Mouse (Mus musculus): ENCODE measurements around the gene Tom1.
A peak's percentile ranks its signal among the peaks of the same experiment; 100 is the strongest.

Gene Tom1

GRCm38 (mm10) chr8:75033511-75034243 lies at the start of gene Tom1:
TSS of gene Tom1 (plus strand) at chr8:75033705.
- peak; percentile 99 for DNase-seq (ENCODE audit: low spot score in 2 of 2)

DNA sequence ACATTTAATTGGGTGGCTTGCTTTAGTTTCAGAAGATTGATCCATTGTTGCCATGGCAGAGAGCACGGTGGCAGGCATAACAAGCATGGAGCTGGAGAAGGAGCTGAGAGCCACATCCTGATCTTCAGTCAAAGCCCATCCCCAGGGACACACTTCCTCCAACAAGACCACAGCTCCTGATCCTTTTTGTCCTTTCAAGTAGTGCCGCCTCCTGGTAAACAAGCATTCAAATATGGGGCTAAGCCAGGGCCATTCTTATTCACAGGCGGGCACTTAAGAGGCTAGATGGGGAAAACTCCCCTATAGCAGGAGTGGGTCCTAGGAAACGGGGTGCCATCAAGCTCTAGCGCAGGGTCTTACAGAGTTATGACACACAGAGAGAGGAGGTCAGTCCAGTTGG lies 46.1 kb upstream of the Tom1 start:
- no peak for DNase-seq (ENCODE audit: low spot score in 2 of 2)

- DNase-seq (ENCODE audit: low spot score in 2 of 2) = no peak
These were observed 43.5 kb upstream of the Tom1 start for GRCm38 (mm10) chr8:74990021-74990420.

DNA sequence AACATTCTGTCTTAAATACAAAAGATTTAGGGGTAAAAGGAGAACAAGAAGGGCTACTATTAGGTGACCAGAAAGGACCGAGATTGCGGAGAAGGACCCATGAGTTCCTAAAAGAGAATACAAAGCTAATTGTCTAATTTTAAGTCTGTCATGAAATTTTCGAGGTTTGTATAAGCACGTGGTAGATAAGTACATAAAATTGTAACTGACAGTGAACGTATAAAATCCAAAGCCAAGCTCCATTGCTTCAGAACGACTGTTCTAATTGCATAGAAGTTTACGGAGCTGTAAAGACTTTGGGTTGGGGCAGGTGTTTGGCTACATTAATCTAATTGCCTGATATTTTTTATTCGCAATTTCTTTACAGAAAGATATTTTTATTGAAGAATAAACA lies 40.4 kb upstream of the Tom1 start, which contains the start of gene Hmgxb4:
Gene Hmgxb4 (plus strand): TSS at position 276 of the 394 bp plus-strand sequence.
- no peak for DNase-seq (ENCODE audit: low spot score in 2 of 2)

GRCm38 (mm10) chr8:74993475-74994451 lies 39.7 kb upstream of the Tom1 start:
- peak; percentile 73 to 83 for DNase-seq (ENCODE audit: low spot score in 2 of 2)

GRCm38 (mm10) chr8:74994540-74994939 lies 39.0 kb upstream of the Tom1 start:
- no peak for DNase-seq (ENCODE audit: low spot score in 2 of 2)

GRCm38 (mm10) chr8:75000431-75000830 lies 33.1 kb upstream of the Tom1 start:
- DNase-seq (ENCODE audit: low spot score in 2 of 2) = no peak

GRCm38 (mm10) chr8:75008826-75009225 lies 24.7 kb upstream of the Tom1 start:
- DNase-seq (ENCODE audit: low spot score in 2 of 2) = no peak

GRCm38 (mm10) chr8:75013557-75013956 lies 19.9 kb upstream of the Tom1 start:
- no peak for DNase-seq (ENCODE audit: low spot score in 2 of 2)

DNA sequence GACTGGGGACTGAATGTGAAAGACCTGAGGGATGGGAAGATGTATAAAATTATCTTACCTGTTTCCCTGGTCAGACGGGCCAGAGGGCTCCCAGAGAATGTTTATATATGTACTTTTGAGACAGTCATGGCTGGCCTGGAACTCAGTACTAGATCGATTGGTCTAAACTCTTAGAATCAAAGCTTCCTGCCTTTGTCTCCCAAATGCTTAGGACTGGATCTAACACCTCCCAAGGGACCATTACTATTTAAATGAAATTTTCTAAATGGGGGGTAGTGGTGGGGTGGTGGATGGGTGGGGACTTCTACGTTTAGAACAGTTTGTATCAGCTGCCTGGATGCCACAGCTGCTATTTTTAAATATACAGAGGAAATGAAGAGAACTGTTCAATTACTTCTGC lies 19.5 kb upstream of the Tom1 start:
- no peak for DNase-seq (ENCODE audit: low spot score in 2 of 2)

DNA sequence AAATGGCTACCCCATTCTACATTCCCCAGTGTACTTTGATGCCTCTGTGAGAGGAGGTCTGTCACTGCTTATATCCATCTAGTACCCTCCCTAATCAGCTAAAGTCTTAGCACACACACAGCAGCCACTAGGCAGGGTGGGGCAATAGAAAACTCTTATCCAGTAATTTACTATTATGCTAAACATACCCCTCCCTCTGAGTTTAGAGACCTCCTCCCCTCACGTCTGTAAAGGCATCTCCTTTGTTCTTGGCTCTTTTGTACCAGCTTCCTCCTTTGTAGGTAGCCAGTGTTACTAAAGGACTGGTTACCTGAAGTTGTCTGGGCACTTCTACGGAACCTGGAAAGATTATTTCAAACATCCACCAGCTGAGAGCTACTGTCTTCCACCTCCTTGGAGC lies 17.5 kb upstream of the Tom1 start:
- DNase-seq (ENCODE audit: low spot score in 2 of 2) = no peak

- no peak for DNase-seq (ENCODE audit: low spot score in 2 of 2)
These were observed 17.1 kb upstream of the Tom1 start for GRCm38 (mm10) chr8:75016422-75016821.

DNA sequence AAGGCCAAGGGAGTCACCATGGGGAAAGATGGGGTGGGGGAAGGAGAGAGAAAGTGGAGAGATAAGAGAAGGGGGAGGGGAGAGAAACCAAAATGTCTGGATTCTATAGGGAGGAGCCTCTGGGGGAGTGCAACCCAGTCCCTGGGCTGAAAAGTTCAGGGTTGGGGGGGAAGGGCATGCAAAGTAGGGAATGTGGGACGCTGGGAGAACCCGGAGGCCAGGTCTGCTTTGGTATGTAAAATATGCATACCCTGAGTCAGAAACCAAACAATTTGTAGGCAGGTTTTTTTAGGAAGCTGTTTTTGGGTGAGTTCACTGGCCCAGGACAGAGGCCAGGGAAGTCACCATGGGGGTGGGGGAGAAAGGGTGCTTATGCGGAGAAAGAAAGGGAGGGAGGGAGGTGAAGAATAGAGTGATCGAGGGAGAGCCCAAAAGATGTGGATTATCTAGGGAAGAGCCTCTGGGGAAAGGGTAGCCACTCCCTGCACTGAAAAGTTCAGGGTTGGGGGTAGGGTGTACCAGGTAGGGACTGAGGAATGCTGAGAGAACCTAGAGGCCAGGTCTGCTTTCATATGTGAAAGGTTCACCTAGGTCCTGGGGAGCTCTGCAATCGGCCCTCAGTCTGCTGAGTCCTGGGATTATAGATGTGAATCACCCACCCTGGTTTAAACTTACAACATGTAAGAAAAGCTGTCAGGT lies 15.1 kb upstream of the Tom1 start:
- DNase-seq (ENCODE audit: low spot score in 2 of 2) = no peak

DNA sequence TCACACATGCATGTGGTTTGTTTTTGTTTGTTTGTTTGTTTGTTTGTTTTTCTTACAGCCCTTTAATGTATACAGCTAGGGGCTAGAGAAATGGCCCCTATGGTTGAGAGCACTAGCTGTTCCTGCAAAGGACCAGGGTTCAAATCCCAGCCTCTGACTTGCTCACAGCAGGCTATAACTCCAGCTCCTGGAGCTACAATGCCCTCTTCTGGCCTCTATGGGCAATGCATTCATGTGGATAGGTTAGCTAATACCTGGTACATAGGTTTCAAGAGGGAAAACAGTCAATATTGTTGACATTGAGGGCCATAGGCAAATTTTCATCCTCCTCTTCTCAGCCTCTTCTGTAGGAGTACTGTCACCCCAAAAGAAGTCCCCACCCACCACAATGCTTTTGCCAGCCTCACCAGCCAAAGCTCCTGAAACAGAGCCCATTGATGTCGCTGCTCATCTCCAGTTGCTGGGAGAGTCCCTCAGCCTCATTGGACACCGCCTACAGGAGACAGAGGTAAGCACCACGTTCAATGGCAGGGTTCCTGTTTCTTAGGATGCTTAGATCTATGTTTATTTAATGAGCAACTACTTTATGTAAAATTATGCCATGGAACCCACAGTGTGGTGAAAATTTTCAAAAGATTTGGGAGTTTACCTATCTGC lies 9.7 kb upstream of the Tom1 start:
- no peak for DNase-seq (ENCODE audit: low spot score in 2 of 2)

- DNase-seq (ENCODE audit: low spot score in 2 of 2) = no peak
These were observed 7.7 kb upstream of the Tom1 start for GRCm38 (mm10) chr8:75025809-75026208.

DNA sequence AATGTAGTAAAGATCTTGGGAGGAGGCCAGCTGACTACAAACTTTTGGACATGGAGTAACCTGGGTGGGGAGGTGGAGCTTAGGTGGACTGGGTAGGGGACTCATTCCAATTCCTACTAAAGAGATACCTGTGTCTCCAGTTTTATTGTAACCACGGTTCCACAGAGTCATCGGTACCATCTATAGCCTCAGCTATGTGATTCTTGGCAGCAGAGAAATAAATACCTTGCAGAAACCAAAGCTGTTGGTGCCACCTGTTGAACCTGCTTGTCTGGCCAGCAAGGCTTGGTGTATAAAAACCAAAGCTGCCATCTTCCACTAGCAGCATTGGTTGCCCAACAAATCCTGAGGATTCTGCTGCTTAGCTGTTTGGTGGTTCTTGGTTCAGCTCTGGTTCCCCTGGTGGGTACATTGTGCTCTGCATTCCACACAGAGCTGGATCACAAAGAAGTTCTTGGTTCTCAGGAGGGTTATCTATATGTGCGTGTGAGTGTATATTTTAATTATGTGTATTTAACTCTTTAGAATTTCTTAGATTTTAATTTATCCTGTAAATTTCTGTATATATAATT lies 3.0 kb upstream of the Tom1 start:
- no peak for DNase-seq (ENCODE audit: low spot score in 2 of 2)

DNA sequence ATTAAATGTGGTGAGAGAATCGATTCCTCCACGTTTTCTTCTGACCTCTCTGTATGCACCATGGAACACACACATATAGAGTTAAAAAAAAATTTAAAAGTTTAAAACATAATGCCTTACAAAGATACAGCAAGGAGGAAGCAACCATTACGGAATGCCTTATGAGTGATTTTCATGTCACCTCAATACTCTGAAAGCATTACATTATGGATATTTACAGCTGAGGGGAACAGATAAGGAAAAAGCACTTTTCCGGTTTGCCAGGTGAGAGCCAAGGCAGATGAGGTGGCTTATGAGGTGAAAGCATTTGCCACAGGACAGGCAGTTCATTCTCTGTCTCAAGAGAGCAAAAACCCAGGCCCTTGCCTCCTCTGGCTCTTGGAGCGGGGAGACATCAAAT lies 544 bp upstream of the Tom1 start:
- no peak for DNase-seq (ENCODE audit: low spot score in 2 of 2)

- DNase-seq (ENCODE audit: low spot score in 2 of 2) = no peak
These were observed 780 bp downstream of the Tom1 start for GRCm38 (mm10) chr8:75034285-75034684.

DNA sequence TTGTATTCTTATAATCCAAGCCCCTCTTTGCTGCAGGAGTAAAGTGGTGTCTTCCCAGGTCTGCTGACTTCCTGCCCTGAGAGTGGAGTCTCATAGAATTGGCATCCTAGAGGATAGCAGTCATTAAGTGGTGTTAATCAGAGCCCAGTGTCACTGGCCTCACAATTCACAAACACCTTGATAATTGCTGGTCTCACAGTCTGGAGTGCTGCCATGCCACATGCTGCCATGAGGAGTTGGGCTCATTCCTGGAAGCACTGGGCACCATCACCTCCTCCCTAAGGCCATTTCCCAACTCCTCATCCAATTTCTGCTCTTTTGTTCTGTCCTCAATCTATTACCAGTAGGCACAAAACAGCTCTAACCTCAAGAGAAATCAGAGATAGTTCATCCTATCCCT lies 2.1 kb downstream of the Tom1 start:
- DNase-seq (ENCODE audit: low spot score in 2 of 2) = no peak

GRCm38 (mm10) chr8:75038497-75038896 lies 5.0 kb downstream of the Tom1 start:
- DNase-seq (ENCODE audit: low spot score in 2 of 2) = no peak

DNA sequence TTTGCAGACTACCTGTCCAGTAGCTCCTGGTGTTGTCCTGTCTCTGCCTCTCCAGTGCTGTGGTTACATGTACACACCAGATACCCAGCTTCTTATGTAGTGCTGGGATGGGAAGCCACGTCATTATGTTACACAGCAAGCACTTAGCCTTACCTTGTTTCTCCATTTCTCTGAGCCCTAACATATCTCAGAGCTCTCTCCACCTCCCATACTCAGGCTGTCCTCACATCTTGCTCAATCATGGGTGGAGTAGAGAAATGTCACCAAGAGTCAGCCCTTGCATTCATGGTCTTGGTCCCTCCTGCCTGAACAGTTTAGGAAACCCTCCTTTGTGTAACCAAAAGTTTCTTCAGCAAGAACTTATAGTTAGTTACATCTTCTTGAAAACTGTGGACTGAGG lies 6.2 kb downstream of the Tom1 start:
- no peak for DNase-seq (ENCODE audit: low spot score in 2 of 2)

All from natural killer cell, adult 2 months (primary cell).